Mouse (Mus musculus) layer of hippocampus, adult 8-10 months (tissue): ENCODE measurements around the gene Tpst2. TPM values are rescaled to one million over a fixed set of nuclear protein-coding genes. Genes with fewer than 3 reads are reported as not detected.

ENCODE experiments used
- DNase-seq, 2 experiments: peaks; one replicate each; pipeline ENCODE4 v3.0.0; 2022; ENCODE audit warnings: low spot score in 2 of 2
- total RNA-seq, 4 experiments: library from RNA; stranded (reverse); gene quantifications; 2 replicates each; pipeline ENCODE4 v1.2.4; 2022

The Tpst2 gene
- total RNA-seq, 4 experiments from 2014 or later = 33.0 to 49.0 (median 39.5) TPM

GRCm38 (mm10) chr5:112254282-112254806 is 22.1 kb upstream of the Tpst2 start:
- DNase-seq = peak; percentile 55 to 67

- peak; percentile 71 to 72 for DNase-seq
Observed at GRCm38 (mm10) chr5:112255426-112255825, 21.1 kb upstream of the Tpst2 start, which contains the start of gene Crybb1. Gene Crybb1, plus strand, starts transcription at chr5:112255815.

- DNase-seq = no peak
Observed at GRCm38 (mm10) chr5:112256457-112256856, 20.0 kb upstream of the Tpst2 start.

GRCm38 (mm10) chr5:112257896-112258295 is 18.6 kb upstream of the Tpst2 start:
- DNase-seq = no peak

- no peak for DNase-seq
Observed at GRCm38 (mm10) chr5:112259862-112260650, 16.4 kb upstream of the Tpst2 start.

GRCm38 (mm10) chr5:112260818-112261217 is 15.7 kb upstream of the Tpst2 start:
- no peak for DNase-seq

GRCm38 (mm10) chr5:112264099-112264498 is 12.4 kb upstream of the Tpst2 start:
- DNase-seq = no peak

- no peak for DNase-seq
Observed at GRCm38 (mm10) chr5:112265110-112265509, 11.4 kb upstream of the Tpst2 start.

- DNase-seq = no peak
Observed at GRCm38 (mm10) chr5:112265515-112265914, 11.0 kb upstream of the Tpst2 start.

GRCm38 (mm10) chr5:112266011-112266777 is 10.3 kb upstream of the Tpst2 start:
- DNase-seq = no peak

- peak; percentile 45 to 57 for DNase-seq
Observed at GRCm38 (mm10) chr5:112270764-112271541, 5.5 kb upstream of the Tpst2 start.

- DNase-seq = no peak
Observed at GRCm38 (mm10) chr5:112272934-112273333, 3.6 kb upstream of the Tpst2 start.

- no peak for DNase-seq
Observed at GRCm38 (mm10) chr5:112273746-112274463, 2.6 kb upstream of the Tpst2 start.

GRCm38 (mm10) chr5:112275021-112275804 is 1.3 kb upstream of the Tpst2 start:
- no peak for DNase-seq

GRCm38 (mm10) chr5:112276907-112277348 is 437 bp downstream of the Tpst2 start:
- DNase-seq = no peak

- no peak for DNase-seq
Observed at GRCm38 (mm10) chr5:112277906-112278470, 1.5 kb downstream of the Tpst2 start.

GRCm38 (mm10) chr5:112279181-112280021 is 2.9 kb downstream of the Tpst2 start:
- no peak for DNase-seq

GRCm38 (mm10) chr5:112280151-112280550 is 3.7 kb downstream of the Tpst2 start:
- DNase-seq = no peak
